Mouse (Mus musculus) liver, adult (tissue): ENCODE results near the gene Gfod1.

ENCODE experiments used
- GATA4 ChIP-seq: IDR thresholded peaks from 2 replicates; pipeline ENCODE4 v1.6.1; 2014; ENCODE audit warnings: mild to moderate bottlenecking, low read length; ENCODE audit not compliant: insufficient replicate concordance

Gfod1 gene

DNA sequence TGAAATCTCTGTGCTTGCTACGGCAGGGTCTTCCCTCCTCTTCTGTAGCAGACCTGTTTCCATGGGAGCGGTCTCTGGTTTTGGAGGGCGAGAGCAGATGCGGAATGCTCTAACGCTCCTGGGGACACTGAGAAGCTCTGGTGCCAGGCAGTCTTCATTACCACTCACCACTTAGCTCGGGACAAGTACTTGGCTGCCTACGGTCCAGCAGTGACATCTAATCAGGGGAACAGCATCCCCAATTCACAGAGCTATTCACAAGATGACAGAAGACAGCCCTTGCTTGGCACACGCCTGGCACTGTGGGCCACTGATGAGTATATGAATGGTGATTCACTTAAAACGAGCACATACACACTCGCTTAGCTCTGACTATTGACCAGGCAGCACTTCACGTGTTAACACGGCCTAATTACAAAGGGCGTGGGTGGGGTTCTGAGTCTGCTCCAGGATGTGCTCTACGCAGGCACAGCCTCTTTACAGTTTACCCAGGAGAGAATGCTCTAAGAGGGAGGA lies 151.9 kb downstream of the Gfod1 start:
- TF ChIP-seq GATA4: no peak

DNA sequence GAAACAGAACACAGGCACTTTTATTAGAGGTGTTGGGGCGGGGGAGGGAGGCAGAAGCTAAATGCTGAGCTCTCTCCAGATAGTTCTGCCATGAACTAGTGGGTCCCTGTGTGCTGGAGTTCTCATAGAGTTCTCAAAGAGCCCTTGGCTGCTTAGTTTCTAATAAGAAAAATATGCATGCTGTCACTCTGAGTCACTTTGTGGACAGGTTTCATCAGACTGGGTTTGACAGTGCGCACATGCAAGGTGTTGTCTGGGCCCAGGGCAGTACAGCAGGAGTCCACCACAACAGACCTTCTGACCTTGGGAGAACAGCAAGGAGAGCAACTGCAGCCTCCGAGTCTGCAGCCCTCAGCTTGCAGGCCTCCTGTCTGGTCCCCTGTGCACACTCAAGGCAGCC lies 154.3 kb downstream of the Gfod1 start:
- no peak for TF ChIP-seq GATA4

DNA sequence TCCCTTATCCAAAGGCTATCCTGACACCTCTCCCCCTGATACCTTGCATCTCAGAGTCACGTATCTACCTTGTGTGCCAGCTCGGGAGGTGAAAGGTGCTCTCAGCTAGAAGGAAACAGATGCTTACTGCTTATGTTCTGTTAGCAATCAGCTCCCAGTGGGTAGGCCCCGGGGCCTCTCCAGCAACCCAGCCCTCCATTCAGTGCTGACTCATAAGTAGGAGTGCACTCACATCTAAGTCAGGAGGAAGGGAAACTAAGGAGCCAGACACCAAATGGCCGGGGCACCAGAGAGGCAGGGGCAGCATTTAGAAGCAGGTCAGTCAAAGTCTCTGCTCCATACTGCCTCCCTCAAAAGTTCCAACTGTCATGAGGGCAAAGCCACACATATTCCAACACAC lies 155.3 kb downstream of the Gfod1 start:
- TF ChIP-seq GATA4: no peak

DNA sequence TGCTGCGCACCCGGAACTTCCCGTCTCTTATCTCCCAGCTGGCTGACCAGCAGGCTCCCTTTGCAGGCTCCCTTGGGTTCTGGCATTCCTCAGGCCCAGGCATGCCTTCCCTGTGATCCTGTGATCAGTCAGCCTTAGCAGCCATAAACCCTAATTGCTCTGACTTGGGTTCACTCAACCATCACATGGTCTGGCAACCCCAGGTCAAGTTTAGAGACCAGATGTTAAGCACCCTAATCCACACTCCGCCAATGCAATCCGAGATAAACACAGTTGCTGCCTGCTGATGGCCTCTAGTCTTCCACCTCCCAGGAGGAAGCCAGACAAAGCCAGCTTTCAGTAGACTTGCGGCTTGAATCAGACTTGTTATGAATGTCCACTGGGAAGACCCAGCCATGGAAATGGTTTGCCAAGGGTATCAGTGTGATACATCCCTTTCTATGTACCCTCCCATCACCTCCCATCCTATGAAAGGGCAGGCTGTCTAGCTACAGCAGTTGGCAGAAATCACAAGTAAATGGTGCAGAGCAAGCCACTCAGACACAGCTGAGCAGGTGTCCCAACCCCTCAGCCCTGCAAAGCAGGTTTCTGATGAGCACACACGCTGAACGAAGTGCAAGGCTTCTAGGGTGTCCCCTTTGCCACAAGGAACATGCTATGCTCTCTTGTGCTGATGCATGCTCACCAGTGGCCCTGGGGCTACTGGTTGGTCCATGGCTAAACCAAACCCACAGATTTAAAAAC lies 157.3 kb downstream of the Gfod1 start:
- no peak for TF ChIP-seq GATA4
